Mouse (Mus musculus) limb, embryonic 13.5 days (tissue): ENCODE measurements around the gene Ror2. TPM values are rescaled to one million over a fixed set of nuclear protein-coding genes. Genes with fewer than 3 reads are reported as not detected.

ENCODE experiments used
- ATAC-seq: fragments of 200-750 bp; cut with Nextera tagmentation; 2 replicates; pipeline ENCODE4 v1.8.0; 2017; ENCODE audit warnings: low read depth, moderate number of reproducible peaks, moderate TSS enrichment; ENCODE audit not compliant: low FRiP score
- H3K27ac ChIP-seq: fragments of 300-500 bp; sonication (generic); 2 replicates; pipeline ENCODE4 v1.5.1; 2015; ENCODE audit warnings: inconsistent platforms, mild to moderate bottlenecking, moderate library complexity
- H3K27me3 ChIP-seq: fragments of 300-500 bp; sonication (generic); 2 replicates; pipeline ENCODE4 v1.6.1; 2015; ENCODE audit warnings: mild to moderate bottlenecking, inconsistent platforms
- H3K36me3 ChIP-seq: fragments of 300-500 bp; sonication (generic); 2 replicates; pipeline ENCODE4 v1.6.1; 2015; ENCODE audit warnings: inconsistent platforms, mild to moderate bottlenecking, moderate library complexity
- H3K4me1 ChIP-seq: fragments of 300-500 bp; sonication (generic); 2 replicates; pipeline ENCODE4 v1.6.1; 2015; ENCODE audit warnings: inconsistent platforms
- H3K4me2 ChIP-seq: fragments of 300-500 bp; sonication (generic); replicated peaks from 2 replicates; pipeline ENCODE4 v1.6.1; 2015; ENCODE audit warnings: inconsistent platforms, mild to moderate bottlenecking, moderate library complexity
- H3K4me3 ChIP-seq: fragments of 300-500 bp; sonication (generic); 2 replicates; pipeline ENCODE4 v1.5.1; 2015; ENCODE audit warnings: moderate library complexity, mild to moderate bottlenecking, inconsistent platforms
- H3K9ac ChIP-seq: fragments of 300-500 bp; sonication (generic); 2 replicates; pipeline ENCODE4 v1.6.1; 2015; ENCODE audit warnings: mild to moderate bottlenecking, inconsistent platforms
- H3K9me3 ChIP-seq: fragments of 300-500 bp; sonication (generic); 2 replicates; pipeline ENCODE4 v1.6.1; 2016; ENCODE audit warnings: inconsistent platforms
- WGBS: fragments of 180-500 bp; shearing (Covaris S2); methylation state at CpG from one replicate; pipeline ENCODE4 v1.1.7; 2015; 5-methylcytosine and 5-hydroxymethylcytosine counted together
- polyA plus RNA-seq: library from polyadenylated mRNA; unstranded; fragments of >200 nt; fragmentation: Nextera tagmentation; extraction: Ambion mirVana; gene quantifications from 2 replicates; pipeline ENCODE4 v1.2.1, GENCODE M21; 2015

Gene Ror2
- polyA plus RNA-seq, 1 experiment from 2014 or later, result 25.7 TPM

DNA sequence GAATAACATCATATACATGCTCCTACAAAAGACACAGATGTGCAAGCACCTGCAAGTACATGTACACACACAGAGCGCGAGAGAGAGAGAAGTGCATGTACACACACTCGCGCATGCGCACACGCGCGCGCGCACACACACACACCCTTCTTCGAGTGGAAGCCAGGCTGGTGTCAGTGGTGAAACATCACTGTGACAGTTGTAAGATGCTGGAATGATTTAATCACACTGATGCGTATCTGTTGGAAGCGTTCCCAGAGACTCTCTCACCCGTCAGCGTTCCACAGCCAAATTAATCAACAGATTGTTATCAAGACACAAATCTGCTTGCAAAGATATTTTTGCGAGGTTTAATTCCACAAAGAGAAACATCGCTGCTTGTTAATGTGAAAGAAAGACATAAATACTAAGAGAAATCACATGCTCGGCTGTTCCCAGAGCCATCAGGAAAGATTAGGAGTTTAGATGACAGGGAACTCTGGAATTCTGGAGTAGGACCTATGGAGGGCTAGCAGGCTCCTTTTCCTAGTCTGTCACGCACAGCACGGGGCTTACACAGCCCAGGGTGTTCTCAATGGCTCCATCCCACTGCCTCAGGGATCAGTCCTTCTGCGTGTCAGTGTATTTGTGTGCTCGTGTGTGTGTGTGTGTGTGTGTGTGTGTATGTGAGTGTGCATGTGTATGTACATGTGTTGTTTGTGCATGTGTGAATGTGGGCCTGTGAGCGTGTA, 199.2 kb downstream of the Ror2 start:
- ATAC-seq, result no peak
- 82% methylated on average over 23 of the region's 23 CpGs for WGBS

GRCm38 (mm10) chr13:53081846-53082245, 204.1 kb downstream of the Ror2 start:
- Histone ChIP-seq H3K9ac (no peak overlapping the region), H3K27ac (no peak overlapping the region), H3K36me3 (no peaks in the 10 kb centered on the region), H3K4me3 (no peak overlapping the region), H3K9me3 (no peaks in the 10 kb centered on the region), H3K4me2 (no peak overlapping the region), H3K27me3 (no peaks in the 10 kb centered on the region), H3K4me1 (no peaks in the 10 kb centered on the region)
- 29% methylated on average over 6 of the region's 6 CpGs for WGBS
- no peak for ATAC-seq

More for the DNA sequence above, 199.2 kb downstream of the Ror2 start:
- H3K27ac ChIP-seq, result no peak overlapping the region
- H3K4me2 ChIP-seq, result no peak overlapping the region
- peaks cover 4% of the 10 kb centered on the region; the same call in 1 of the 2 replicates for H3K4me1 ChIP-seq
- no peaks in the 10 kb centered on the region for H3K27me3 ChIP-seq
- no peak overlapping the region; the same call in 1 of the 2 replicates for H3K9ac ChIP-seq
- no peak overlapping the region for H3K4me3 ChIP-seq
- H3K36me3 ChIP-seq, result no peaks in the 10 kb centered on the region
- no peaks in the 10 kb centered on the region for H3K9me3 ChIP-seq

DNA sequence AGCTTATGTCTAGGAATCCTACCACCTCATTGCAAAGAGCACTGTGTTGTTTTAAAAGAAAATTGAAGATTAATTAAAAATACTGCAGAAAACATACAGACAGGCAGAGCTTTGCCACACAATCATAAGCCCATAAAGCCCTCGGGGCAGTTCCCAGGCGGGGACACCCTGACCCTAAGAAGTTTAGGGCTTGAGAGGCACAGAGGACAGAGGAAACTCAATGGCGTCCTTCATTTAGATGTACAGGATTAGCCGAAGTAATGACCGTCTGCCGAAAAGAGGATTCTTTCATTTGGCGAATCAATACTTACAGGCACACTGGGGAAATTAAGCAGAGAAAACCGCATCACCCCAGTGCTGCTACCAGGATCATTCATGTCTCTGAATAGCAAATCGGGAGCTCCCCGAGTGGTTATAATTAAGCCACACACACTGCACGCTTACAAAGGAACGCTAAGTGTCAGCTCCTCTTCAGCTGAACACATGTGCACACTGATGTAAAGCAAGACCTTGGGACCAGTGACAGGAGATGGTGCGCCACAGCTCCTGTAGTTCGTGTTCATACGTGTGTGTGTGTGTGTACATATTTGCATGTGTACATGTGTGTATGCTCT, 208.1 kb downstream of the Ror2 start:
- Histone ChIP-seq H3K4me2 (no peak overlapping the region), H3K36me3 (no peaks in the 10 kb centered on the region), H3K27me3 (no peaks in the 10 kb centered on the region), H3K9me3 (no peaks in the 10 kb centered on the region), H3K4me1 (no peaks in the 10 kb centered on the region), H3K9ac (no peak overlapping the region), H3K4me3 (no peak overlapping the region), H3K27ac (no peak overlapping the region)
- no peak for ATAC-seq
- WGBS, result 73% methylated on average over 15 of the region's 15 CpGs

GRCm38 (mm10) chr13:53075006-53075405, 210.9 kb downstream of the Ror2 start:
- no peaks in the 10 kb centered on the region for H3K27me3 ChIP-seq
- 74% methylated on average over 5 of the region's 5 CpGs for WGBS

DNA sequence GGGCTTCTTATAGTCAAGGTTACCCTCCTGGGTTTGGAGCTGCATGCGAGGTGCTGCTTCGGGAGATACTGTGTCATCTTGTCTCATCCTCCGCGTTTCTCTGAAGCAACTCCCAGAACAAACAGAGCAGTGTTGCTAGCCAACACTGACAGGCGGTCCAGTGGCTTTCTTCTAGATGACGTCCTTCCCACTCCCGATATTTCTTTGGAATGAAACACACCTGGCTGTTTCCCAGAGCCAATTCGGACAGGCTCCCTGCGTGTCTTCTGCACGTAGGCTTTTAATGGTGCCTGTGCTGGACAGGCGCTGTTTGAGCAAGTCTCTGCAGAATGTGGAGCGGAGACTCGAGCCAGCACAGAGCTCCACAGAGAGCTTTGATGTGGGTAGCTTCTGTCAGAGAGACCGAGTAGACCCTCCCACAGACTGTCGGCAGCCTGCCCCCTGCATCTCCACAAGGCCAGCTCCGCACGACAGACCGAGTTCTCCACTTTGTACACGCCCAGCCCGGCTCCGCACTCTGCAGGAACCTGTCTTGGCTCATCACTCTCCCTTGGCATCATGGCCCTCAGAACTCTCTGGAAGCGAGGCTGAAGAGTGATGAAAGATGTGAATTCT, 216.7 kb downstream of the Ror2 start:
- no peak overlapping the region for H3K9ac ChIP-seq
- H3K36me3 ChIP-seq, result no peaks in the 10 kb centered on the region
- H3K9me3 ChIP-seq, result no peaks in the 10 kb centered on the region
- no peaks in the 10 kb centered on the region for H3K27me3 ChIP-seq
- no peak for ATAC-seq
- peak overlapping the region; percentile 11; the same call in 1 of the 2 replicates for H3K27ac ChIP-seq
- H3K4me2 ChIP-seq, result peak overlapping the region; percentile 17; the same call in 1 of the 2 replicates
- 54% methylated on average over 22 of the region's 22 CpGs for WGBS
- peaks cover 14% of the 10 kb centered on the region; the same call in 1 of the 2 replicates for H3K4me1 ChIP-seq
- no peak overlapping the region for H3K4me3 ChIP-seq

More at GRCm38 (mm10) chr13:53075006-53075405, 210.9 kb downstream of the Ror2 start:
- no peak overlapping the region for H3K4me3 ChIP-seq
- H3K27ac ChIP-seq, result no peak overlapping the region
- no peaks in the 10 kb centered on the region for H3K9me3 ChIP-seq
- no peaks in the 10 kb centered on the region for H3K4me1 ChIP-seq
- H3K9ac ChIP-seq, result no peak overlapping the region
- H3K4me2 ChIP-seq, result no peak overlapping the region
- no peaks in the 10 kb centered on the region for H3K36me3 ChIP-seq
- ATAC-seq, result no peak

GRCm38 (mm10) chr13:53068461-53068860, 217.5 kb downstream of the Ror2 start:
- Histone ChIP-seq H3K4me3 (no peak overlapping the region), H3K27me3 (no peaks in the 10 kb centered on the region), H3K36me3 (no peaks in the 10 kb centered on the region), H3K4me2 (no peak overlapping the region), H3K9me3 (no peaks in the 10 kb centered on the region), H3K9ac (no peak overlapping the region), H3K27ac (no peak overlapping the region), H3K4me1 (peaks cover 14% of the 10 kb centered on the region; the same call in 1 of the 2 replicates)
- no peak for ATAC-seq
- WGBS, result 47% methylated on average over 8 of the region's 8 CpGs

DNA sequence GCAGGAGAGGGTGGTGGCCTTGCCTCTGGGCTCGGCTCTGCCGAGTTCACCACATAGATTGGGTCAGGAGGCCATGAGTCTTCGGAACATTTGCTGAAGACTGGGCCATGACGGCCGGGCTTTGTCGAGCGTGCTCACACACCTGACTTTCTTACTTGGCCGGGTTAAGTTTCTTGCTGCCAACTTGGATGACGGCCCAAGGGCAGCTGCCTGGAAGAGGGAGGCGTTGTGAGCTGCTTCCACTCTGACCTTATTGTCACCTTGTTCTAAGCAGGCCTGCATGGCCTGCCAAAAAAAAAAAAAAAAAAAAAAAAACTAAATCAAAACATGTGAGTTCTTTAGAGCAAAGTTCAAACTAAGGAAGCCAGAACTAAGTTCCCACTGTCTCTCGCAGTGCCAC, 218.0 kb downstream of the Ror2 start:
- Histone ChIP-seq H3K4me3 (no peak overlapping the region), H3K27ac (no peak overlapping the region), H3K36me3 (no peaks in the 10 kb centered on the region), H3K4me1 (peaks cover 14% of the 10 kb centered on the region; the same call in 1 of the 2 replicates), H3K4me2 (no peak overlapping the region), H3K9ac (no peak overlapping the region), H3K9me3 (no peaks in the 10 kb centered on the region), H3K27me3 (no peaks in the 10 kb centered on the region)
- ATAC-seq, result peak; percentile 40; the same call in 1 of the 2 replicates
- 55% methylated on average over 11 of the region's 11 CpGs for WGBS

- Histone ChIP-seq H3K4me1 (peaks cover 14% of the 10 kb centered on the region; the same call in 1 of the 2 replicates), H3K9me3 (0 out of 2 replicates have a peak, but pooled peaks cover 1% of the 10 kb centered on the region), H3K27ac (no peak overlapping the region), H3K36me3 (no peaks in the 10 kb centered on the region), H3K4me2 (no peak overlapping the region), H3K4me3 (no peak overlapping the region), H3K27me3 (no peaks in the 10 kb centered on the region), H3K9ac (no peak overlapping the region)
- 84% methylated on average over 11 of the region's 11 CpGs for WGBS
- no peak for ATAC-seq
Measured at GRCm38 (mm10) chr13:53065122-53065521, 220.8 kb downstream of the Ror2 start.

GRCm38 (mm10) chr13:53064681-53065080, 221.2 kb downstream of the Ror2 start:
- 80% methylated on average over 1 of the region's 1 CpGs for WGBS
- H3K4me3 ChIP-seq, result no peak overlapping the region
- no peaks in the 10 kb centered on the region for H3K36me3 ChIP-seq
- no peak for ATAC-seq
- H3K27me3 ChIP-seq, result no peaks in the 10 kb centered on the region
- H3K4me2 ChIP-seq, result no peak overlapping the region
- peaks cover 14% of the 10 kb centered on the region; the same call in 1 of the 2 replicates for H3K4me1 ChIP-seq
- H3K9me3 ChIP-seq, result 0 out of 2 replicates have a peak, but pooled peaks cover 3% of the 10 kb centered on the region
- H3K27ac ChIP-seq, result no peak overlapping the region
- H3K9ac ChIP-seq, result no peak overlapping the region

Other genes starting within 250 kb of the Ror2 start
- gene Sptlc1, start 91.3 kb upstream of the Ror2 start, polyA plus RNA-seq, result 40.8 and 41.1 TPM in 2 replicates
- gene Msx2, start 186.9 kb upstream of the Ror2 start, polyA plus RNA-seq, result 35.7 and 46.1 TPM in 2 replicates